ENCODE assay signal across 33 mouse cellular contexts in genomic region chr2:25758064-25758625, GRCm38 (mm10). TPM values are rescaled to one million over a fixed set of nuclear protein-coding genes. Genes with fewer than 3 reads are reported as not detected.
A peak's percentile ranks its signal among the peaks of the same experiment; 100 is the strongest.
DNase-seq lines count a peak whose midpoint lies in the region; ATAC-seq and TF ChIP-seq lines count a peak whose summit lies in the region.
"Had no signal": no experiment of that assay in that cellular context is flagged by ENCODE, and none has a peak within 500 bp of the region (broad histone marks: within the 10 kb centered on the region; RNA-seq: fewer than 3 reads in every experiment).

No protein-coding gene starts in this region.

- H3K4me2 ChIP-seq in kidney, embryonic 16.5 days (replicated peaks; ENCODE audit: low read depth, low read length) = no peak overlapping the region
- H3K4me2 ChIP-seq: embryonic facial prominence, embryonic 13.5 days; forebrain, embryonic 13.5 days; heart, embryonic 13.5 days; hindbrain, embryonic 12.5 days; hindbrain, embryonic 15.5 days had no signal

- no peak overlapping the region for H3K4me3 ChIP-seq in kidney, adult 2 months (ENCODE audit: insufficient read depth, low read depth, low read length)
- no peak overlapping the region for H3K4me3 ChIP-seq in kidney, embryonic 16.5 days (ENCODE audit: low read length)
- H3K4me3 ChIP-seq: embryonic facial prominence, embryonic 10.5 days; embryonic facial prominence, embryonic 13.5 days; erythroblast, embryonic 14.5 days; forebrain, embryonic 10.5 days; forebrain, embryonic 13.5 days; gastrocnemius, adult 2 months; heart, adult 2 months; heart, embryonic 10.5 days; heart, embryonic 13.5 days; hindbrain, embryonic 12.5 days; hindbrain, embryonic 15.5 days had no signal

- TF ChIP-seq CTCF in kidney, adult 2 months (conservative IDR thresholded peaks at IDR 0.05; ENCODE audit: insufficient read depth, insufficient read length, low read depth, low read length) = no peak
- TF ChIP-seq CTCF in brain, embryonic 14.5 days (IDR thresholded peaks at IDR 0.05; ENCODE audit: borderline replicate concordance, extremely low read depth, insufficient read depth, insufficient read length) = no peak

- H3K27me3 ChIP-seq in kidney, adult 2 months (replicated peaks; ENCODE audit: control insufficient read depth, insufficient read depth, low read length) = no peaks in the 10 kb centered on the region
- no peaks in the 10 kb centered on the region for H3K27me3 ChIP-seq in kidney, embryonic 16.5 days (ENCODE audit: insufficient read depth, low read length)
- H3K27me3 ChIP-seq: embryonic facial prominence, embryonic 13.5 days; forebrain, embryonic 13.5 days; heart, embryonic 13.5 days; hindbrain, embryonic 12.5 days; hindbrain, embryonic 15.5 days; Patski had no signal

- DNase-seq in kidney, adult 2 months = peak; percentile 17
- DNase-seq in kidney, postnatal 36 days = no peak
- DNase-seq in kidney, adult 11 months = no peak
- DNase-seq in brain, embryonic 14.5 days (ENCODE audit: low read depth) = peak; percentile 0
- DNase-seq in forelimb bud, embryonic 11.5 days (ENCODE audit: low read depth, low spot score) = peak; percentile 6
- DNase-seq in cerebellum, postnatal 14 days = no peak
- DNase-seq: adrenal gland, postnatal 10 days; adrenal gland, postnatal 36 days; B cell, adult 2 months; cerebellum, adult 11 months; cerebellum, adult 2 months; cerebellum, adult 9-11 months; cerebellum, postnatal 36 days; embryo, embryonic 11 days; gastrocnemius, adult 2 months; gastrocnemius, postnatal 14 days; heart, adult 2 months had no signal

- peak; percentile 67 for ATAC-seq in kidney, embryonic 16.5 days (ENCODE audit: low FRiP score, low TSS enrichment)
- ATAC-seq: forebrain, embryonic 13.5 days; forebrain, embryonic 16.5 days; Patski had no signal

- peaks cover 3% of the 10 kb centered on the region; the same call in 1 of the 2 replicates for H3K4me1 ChIP-seq in kidney, adult 2 months (ENCODE audit: control insufficient read depth, insufficient read depth, low read length)
- H3K4me1 ChIP-seq in kidney, embryonic 16.5 days (ENCODE audit: insufficient read depth, low read length) = no peaks in the 10 kb centered on the region
- H3K4me1 ChIP-seq: embryonic facial prominence, embryonic 10.5 days; embryonic facial prominence, embryonic 13.5 days; forebrain, embryonic 10.5 days; forebrain, embryonic 13.5 days; heart, embryonic 13.5 days; hindbrain, embryonic 12.5 days; hindbrain, embryonic 15.5 days had no signal

- H3K9ac ChIP-seq in kidney, embryonic 16.5 days (replicated peaks; ENCODE audit: low read length) = no peak overlapping the region
- H3K9ac ChIP-seq: embryonic facial prominence, embryonic 13.5 days; forebrain, embryonic 13.5 days; heart, embryonic 13.5 days; hindbrain, embryonic 12.5 days; hindbrain, embryonic 15.5 days had no signal

- WGBS in kidney, adult 2 months = 25% methylated on average over 4 of the region's 4 CpGs
- WGBS in kidney, embryonic 16.5 days = 14% methylated on average over 4 of the region's 4 CpGs

- no peaks in the 10 kb centered on the region for H3K36me3 ChIP-seq in kidney, adult 2 months (ENCODE audit: control insufficient read depth, insufficient read depth, low read length)
- no peaks in the 10 kb centered on the region for H3K36me3 ChIP-seq in kidney, embryonic 16.5 days (ENCODE audit: insufficient read depth, low read length)
- H3K36me3 ChIP-seq: embryonic facial prominence, embryonic 10.5 days; embryonic facial prominence, embryonic 13.5 days; forebrain, embryonic 10.5 days; G1E; heart, embryonic 10.5 days; heart, embryonic 13.5 days; hindbrain, embryonic 12.5 days; hindbrain, embryonic 15.5 days had no signal

- TF ChIP-seq POLR2A in kidney, adult 2 months (IDR thresholded peaks at IDR 0.05; ENCODE audit: low read depth, low read length) = no peak
- TF ChIP-seq POLR2A in brain, embryonic 14.5 days (IDR thresholded peaks at IDR 0.05; ENCODE audit: borderline replicate concordance, extremely low read depth, insufficient read depth, insufficient read length, poor library complexity, severe bottlenecking) = no peak

- H3K27ac ChIP-seq in kidney, adult 2 months (ENCODE audit: insufficient read depth, low read depth, low read length) = no peak overlapping the region
- peak overlapping the region; percentile 25; the same call in 1 of the 2 replicates for H3K27ac ChIP-seq in kidney, embryonic 16.5 days (ENCODE audit: low read length)
- H3K27ac ChIP-seq: embryonic facial prominence, embryonic 10.5 days; embryonic facial prominence, embryonic 13.5 days; forebrain, embryonic 10.5 days; forebrain, embryonic 13.5 days; gastrocnemius, adult 2 months; heart, adult 2 months; heart, embryonic 10.5 days; heart, embryonic 13.5 days; hindbrain, embryonic 12.5 days; hindbrain, embryonic 15.5 days had no signal

- H3K9me3 ChIP-seq in kidney, embryonic 16.5 days (ENCODE audit: low read length) = peaks cover 3% of the 10 kb centered on the region; the same call in 1 of the 2 replicates
- H3K9me3 ChIP-seq: embryonic facial prominence, embryonic 10.5 days; forebrain, embryonic 13.5 days; G1E; heart, embryonic 10.5 days; hindbrain, embryonic 12.5 days; hindbrain, embryonic 15.5 days had no signal

RNA-seq across cellular contexts. Expression of gene Lcn3, which starts 7.2 kb away (rescaled TPM):
- not detected in 2 replicates for polyA plus RNA-seq in kidney, adult 2 months (2012; rRNA removed)
- polyA plus RNA-seq in kidney, embryonic 16.5 days (2015; fragmentation: Nextera tagmentation; extraction: Ambion mirVana) = not detected in 2 replicates
- not detected in 2 replicates for polyA plus RNA-seq in brain, embryonic 14.5 days (2012; rRNA removed)
- polyA plus RNA-seq: cerebellum, adult 2 months; cortical plate, adult 2 months; embryonic facial prominence, embryonic 10.5 days; embryonic facial prominence, embryonic 13.5 days; erythroblast, embryonic 14.5 days; forebrain, embryonic 10.5 days; forebrain, embryonic 13.5 days; forebrain, embryonic 16.5 days; frontal cortex, adult 2 months; G1E; heart, adult 2 months; heart, embryonic 10.5 days; heart, embryonic 13.5 days; heart, embryonic 16.5 days; hindbrain, embryonic 12.5 days; hindbrain, embryonic 15.5 days; Patski had no signal

RNA-seq across cellular contexts. Expression of gene Lcn11, which starts 18.7 kb away (rescaled TPM):
- polyA plus RNA-seq in kidney, adult 2 months (2012; rRNA removed) = not detected in 2 replicates
- polyA plus RNA-seq in kidney, embryonic 16.5 days (2015; fragmentation: Nextera tagmentation; extraction: Ambion mirVana) = not detected in 2 replicates
- not detected in 2 replicates for polyA plus RNA-seq in brain, embryonic 14.5 days (2012; rRNA removed)
- polyA plus RNA-seq: cerebellum, adult 2 months; cortical plate, adult 2 months; embryonic facial prominence, embryonic 10.5 days; embryonic facial prominence, embryonic 13.5 days; erythroblast, embryonic 14.5 days; forebrain, embryonic 10.5 days; forebrain, embryonic 13.5 days; forebrain, embryonic 16.5 days; frontal cortex, adult 2 months; G1E; heart, adult 2 months; heart, embryonic 10.5 days; heart, embryonic 13.5 days; heart, embryonic 16.5 days; hindbrain, embryonic 12.5 days; hindbrain, embryonic 15.5 days; Patski had no signal

RNA-seq across cellular contexts. Expression of gene Obp2b, which starts 21.3 kb away (rescaled TPM):
- not detected in 2 replicates for polyA plus RNA-seq in kidney, adult 2 months (2012; rRNA removed)
- not detected in 2 replicates for polyA plus RNA-seq in kidney, embryonic 16.5 days (2015; fragmentation: Nextera tagmentation; extraction: Ambion mirVana)
- polyA plus RNA-seq in brain, embryonic 14.5 days (2012; rRNA removed) = not detected in 2 replicates
- polyA plus RNA-seq: cerebellum, adult 2 months; cortical plate, adult 2 months; embryonic facial prominence, embryonic 10.5 days; embryonic facial prominence, embryonic 13.5 days; erythroblast, embryonic 14.5 days; forebrain, embryonic 10.5 days; forebrain, embryonic 13.5 days; forebrain, embryonic 16.5 days; frontal cortex, adult 2 months; G1E; heart, adult 2 months; heart, embryonic 10.5 days; heart, embryonic 13.5 days; heart, embryonic 16.5 days; hindbrain, embryonic 12.5 days; hindbrain, embryonic 15.5 days; Patski had no signal

RNA-seq across cellular contexts. Expression of gene Gm13539, which starts 23.9 kb away (rescaled TPM):
- not detected in 2 replicates for polyA plus RNA-seq in kidney, adult 2 months (2012; rRNA removed)
- polyA plus RNA-seq in kidney, embryonic 16.5 days (2015; fragmentation: Nextera tagmentation; extraction: Ambion mirVana) = not detected in 2 replicates
- not detected in 2 replicates for polyA plus RNA-seq in brain, embryonic 14.5 days (2012; rRNA removed)
- polyA plus RNA-seq: cerebellum, adult 2 months; cortical plate, adult 2 months; embryonic facial prominence, embryonic 10.5 days; embryonic facial prominence, embryonic 13.5 days; erythroblast, embryonic 14.5 days; forebrain, embryonic 10.5 days; forebrain, embryonic 13.5 days; forebrain, embryonic 16.5 days; frontal cortex, adult 2 months; G1E; heart, adult 2 months; heart, embryonic 10.5 days; heart, embryonic 13.5 days; hindbrain, embryonic 12.5 days; hindbrain, embryonic 15.5 days; Patski had no signal

RNA-seq across cellular contexts. Expression of gene Bmyc, which starts 51.6 kb away (rescaled TPM):
- 14.0 and 14.2 TPM in 2 replicates for polyA plus RNA-seq in kidney, adult 2 months (2012; rRNA removed)
- 89.0 and 91.6 TPM in 2 replicates for polyA plus RNA-seq in kidney, embryonic 16.5 days (2015; fragmentation: Nextera tagmentation; extraction: Ambion mirVana)
- 64.5 and 74.8 TPM in 2 replicates for polyA plus RNA-seq in brain, embryonic 14.5 days (2012; rRNA removed)
- polyA plus RNA-seq: G1E had no signal

Comparison
In these comparisons a context has a peak if more than half of its experiments do, and no peak if none do; other contexts are left out.
1. DNase-seq: peak in kidney, adult 2 months (single experiment), brain, embryonic 14.5 days (single experiment) and forelimb bud, embryonic 11.5 days (single experiment); none in kidney, postnatal 36 days (0 of 2), kidney, adult 11 months (single experiment) and cerebellum, postnatal 14 days (0 of 2).